Mouse (Mus musculus): ENCODE measurements around the gene 1700016D06Rik.

The 1700016D06Rik gene

DNA sequence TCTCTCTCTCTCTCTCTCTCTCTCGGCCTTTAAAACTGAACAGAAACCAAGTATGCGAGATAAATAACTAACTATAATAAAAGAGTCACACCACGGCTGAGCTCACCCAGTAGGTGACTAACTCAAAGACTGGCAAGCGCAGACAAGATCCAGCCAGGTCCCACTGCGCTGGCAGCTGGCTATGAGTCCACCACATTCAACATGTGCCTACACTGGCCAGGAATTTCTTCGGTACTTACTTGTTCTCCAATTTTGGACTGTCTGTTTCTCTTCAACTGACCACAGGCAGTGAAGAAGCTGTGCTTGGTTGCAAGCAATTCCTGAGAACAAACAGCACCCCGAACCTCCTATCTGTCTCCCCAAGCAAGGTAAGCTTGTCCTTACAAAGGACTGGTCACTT is 67.4 kb downstream of the 1700016D06Rik start:
- no peak for DNase-seq

DNA sequence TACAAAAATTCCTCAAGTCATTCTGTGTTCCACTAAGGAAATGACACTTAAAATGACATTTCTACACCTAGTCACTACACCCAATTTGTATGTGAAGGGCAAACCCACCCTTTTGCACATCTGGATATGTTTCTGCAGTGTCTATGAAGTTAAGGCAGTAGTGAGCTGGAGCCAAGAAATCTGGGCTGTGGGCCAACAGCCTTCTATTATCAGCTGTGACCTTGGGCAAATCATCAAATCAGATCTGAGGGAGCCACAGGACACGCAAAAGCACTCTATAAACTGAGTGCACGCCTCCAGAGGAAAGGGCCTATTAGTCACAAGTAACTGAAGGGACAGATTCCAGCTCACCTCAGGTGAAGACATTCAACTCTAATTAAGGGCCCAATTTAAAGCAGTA is 68.5 kb downstream of the 1700016D06Rik start:
- no peak for DNase-seq

DNA sequence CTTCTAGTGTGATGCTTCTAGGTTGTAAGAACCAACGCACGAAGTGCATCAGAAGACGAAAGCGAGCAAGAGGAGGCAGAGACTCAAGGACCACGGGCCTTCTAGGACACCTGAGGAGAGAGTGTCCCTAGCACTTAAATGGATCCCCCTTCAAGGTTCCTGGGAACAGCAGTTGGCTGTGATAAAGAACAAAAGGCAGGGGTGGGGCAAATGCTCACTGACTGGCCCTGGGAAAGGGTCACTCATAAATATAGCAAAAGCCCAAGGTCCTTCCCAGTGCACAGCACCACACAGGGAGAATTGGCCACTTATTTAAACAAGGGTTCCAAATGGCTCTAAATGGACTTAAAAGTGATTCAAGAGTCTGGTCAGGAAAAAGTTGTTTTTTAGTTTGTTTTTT is 71.7 kb downstream of the 1700016D06Rik start:
- no peak for DNase-seq

DNA sequence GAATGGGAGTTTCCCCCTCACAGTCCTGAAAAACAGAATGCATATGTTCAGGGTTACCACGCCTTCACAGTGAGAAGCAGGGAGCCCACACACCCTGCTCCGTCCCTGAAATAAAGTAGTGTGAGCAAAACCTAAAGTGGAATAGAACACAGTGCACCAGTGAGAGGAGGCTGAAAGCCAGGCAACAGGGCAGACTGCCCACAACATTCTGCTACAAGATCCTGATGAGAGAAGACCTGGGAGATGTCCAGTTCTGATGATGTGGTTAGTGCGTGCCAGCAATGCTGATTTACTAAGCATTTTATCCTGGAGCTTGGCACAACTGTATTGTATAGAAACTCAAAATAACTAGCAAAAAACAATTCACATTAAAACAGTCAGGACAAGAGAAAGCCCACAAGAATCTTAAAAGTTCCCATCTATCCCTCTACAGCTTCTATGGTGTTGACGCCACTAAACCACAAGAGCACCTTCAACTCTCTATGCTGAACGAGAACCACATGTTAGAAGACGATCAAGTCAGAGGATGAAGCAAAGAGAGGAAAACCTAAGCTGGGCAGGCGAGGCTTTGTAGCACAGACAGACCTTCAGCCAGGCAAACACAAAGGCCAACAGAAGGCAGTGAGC is 72.2 kb downstream of the 1700016D06Rik start:
- DNase-seq = no peak

DNA sequence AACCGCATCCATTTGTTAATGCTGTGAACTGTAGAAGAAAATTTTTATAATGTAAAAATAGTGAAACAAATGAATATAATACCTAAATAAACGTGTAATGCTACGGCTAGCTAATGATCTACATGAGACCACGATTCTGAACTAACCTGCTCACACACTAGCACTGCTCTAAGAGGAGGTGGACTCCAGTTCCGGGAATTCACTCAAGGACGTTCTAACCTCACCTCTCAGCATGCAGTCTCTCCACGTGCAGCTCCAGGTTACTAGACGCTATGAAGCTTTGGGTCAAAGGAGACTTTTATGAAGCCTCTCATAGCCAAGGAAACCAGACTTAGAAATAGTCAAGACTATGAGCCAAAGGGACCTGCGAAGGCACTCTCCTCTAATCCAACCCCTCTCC is 73.1 kb downstream of the 1700016D06Rik start:
- DNase-seq = no peak

DNA sequence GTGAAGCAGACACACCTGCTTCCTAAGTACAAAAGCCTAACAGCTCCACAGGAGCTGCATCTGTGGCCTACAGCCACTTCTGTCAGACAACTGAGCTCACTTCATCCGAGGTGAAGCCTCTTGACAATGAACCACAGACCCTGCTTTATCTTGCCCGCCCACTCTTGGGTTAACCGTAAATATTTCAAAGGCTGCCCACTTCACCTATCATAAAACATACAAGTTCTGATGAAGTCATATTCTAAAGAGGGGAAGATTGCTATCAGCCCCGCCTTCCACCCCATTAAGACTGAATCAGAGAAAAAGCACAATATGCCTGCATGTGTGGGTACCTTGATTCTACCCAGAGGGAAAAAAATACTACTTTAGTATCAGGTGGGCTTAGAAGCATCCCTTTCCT is 75.8 kb downstream of the 1700016D06Rik start:
- DNase-seq = no peak

DNA sequence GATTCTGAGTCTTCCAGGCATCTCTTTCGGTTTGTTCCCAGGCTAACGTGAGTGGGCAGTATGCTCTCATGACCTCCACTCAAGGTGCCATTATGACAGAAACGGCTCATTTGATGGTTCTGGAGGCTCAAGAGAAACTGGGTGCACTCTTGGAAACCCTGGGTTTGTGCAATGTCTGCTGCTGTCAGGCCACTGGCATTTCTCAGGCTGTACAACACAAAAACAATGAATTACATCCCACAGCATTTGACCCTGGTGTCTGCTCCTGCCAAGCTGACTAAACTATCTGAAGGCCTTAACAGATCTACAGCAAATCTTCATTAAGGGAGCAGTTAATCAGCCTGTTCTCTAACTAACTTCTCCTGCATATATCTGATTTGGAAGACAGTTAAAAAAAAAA is 81.8 kb downstream of the 1700016D06Rik start:
- DNase-seq = no peak

DNA sequence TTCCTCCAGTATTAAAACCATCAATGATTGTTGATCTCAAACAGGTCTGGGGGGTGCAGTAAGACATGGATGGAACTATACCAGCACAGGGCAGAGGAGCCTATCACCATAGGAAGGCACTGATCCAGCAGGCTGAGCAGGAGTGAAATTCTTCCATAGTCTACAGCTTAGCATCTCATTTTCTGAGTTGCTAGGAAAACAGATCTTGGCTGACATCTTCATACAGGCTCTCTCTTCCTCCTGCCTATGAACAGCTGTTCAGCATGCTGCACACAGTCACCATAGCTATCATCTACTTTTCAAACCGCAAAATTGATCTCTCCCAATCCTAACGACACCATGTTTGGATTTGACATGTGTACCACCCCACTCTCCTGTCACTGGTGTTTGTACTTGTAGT is 82.8 kb downstream of the 1700016D06Rik start:
- DNase-seq = no peak

DNA sequence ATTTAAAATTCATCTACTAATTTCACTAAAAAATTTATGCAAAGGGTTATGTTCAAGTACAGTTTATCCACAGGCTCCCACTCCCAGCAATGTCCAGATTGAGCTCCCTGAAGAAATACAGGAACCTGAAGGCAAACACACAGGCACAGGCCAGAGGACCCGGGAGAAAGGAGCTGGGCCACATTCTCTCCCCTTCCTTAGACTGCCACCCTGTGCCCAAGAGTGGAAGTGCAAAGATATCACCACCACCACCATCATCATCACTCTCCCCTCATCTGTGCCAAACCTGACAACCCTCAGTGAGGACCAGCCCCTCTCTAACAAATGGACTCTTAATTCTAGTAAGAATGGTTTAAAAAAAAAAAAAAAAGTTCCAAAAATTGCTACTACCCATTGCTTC is 84.6 kb downstream of the 1700016D06Rik start:
- DNase-seq = peak; percentile 67 to 70

DNA sequence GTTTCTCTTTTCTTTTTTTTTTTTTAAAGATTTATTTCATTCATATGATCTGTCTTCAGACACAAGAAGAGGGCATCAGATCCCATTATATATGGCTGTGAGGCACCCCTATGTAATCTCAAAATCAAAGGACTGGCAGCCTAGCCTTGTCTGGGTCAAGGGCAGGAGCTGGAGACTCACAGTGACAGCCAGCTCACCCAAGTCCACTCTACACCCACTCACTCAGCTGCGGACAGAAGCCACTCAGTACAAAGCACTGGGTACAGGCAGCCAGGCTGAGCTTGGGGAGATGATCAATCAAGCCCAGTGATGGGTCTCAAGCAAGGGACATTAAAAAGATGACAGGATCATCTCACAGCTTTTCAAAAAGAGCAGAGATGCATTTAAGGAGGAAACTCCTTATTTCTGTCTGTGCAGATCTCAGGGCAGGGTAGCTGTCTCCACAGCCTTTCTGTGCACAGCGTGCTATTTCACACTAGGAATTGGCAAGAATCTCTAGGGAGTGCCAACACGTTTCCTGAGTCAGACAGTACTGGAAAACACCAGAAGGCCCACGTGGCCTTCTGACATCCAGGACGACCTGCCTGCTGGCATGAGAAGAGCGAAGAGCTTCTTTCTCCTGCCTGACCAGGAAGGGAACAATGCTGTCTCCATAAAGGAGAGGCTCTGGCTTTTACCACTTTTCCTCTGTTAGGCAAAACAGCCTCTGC is 86.6 kb downstream of the 1700016D06Rik start:
- no peak for DNase-seq

DNA sequence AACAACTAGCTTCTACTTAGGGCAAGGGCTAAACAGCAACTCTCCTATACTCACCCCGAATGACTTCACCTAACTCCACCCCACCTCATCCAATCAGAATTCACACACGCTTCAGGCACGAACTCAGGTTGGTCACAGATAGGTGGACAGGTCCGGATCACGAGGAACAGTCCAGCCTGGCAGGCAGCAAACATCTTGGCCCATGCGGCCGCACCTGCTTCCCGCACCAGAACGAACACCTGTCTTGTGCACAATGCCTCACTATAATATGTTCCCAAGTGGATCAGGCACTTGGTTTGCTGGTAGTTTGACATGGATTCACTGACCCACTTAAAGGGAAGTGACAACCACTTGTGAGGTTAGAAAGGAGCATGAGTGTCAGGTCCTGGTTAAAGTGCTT is 92.0 kb downstream of the 1700016D06Rik start:
- DNase-seq = no peak
